Mouse (Mus musculus): ENCODE results near the gene Atr. TPM values are rescaled to one million over a fixed set of nuclear protein-coding genes. Genes with fewer than 3 reads are reported as not detected.

Atr gene
- polyA plus RNA-seq, 1 experiment from 2014 or later = 9.0 TPM

DNA sequence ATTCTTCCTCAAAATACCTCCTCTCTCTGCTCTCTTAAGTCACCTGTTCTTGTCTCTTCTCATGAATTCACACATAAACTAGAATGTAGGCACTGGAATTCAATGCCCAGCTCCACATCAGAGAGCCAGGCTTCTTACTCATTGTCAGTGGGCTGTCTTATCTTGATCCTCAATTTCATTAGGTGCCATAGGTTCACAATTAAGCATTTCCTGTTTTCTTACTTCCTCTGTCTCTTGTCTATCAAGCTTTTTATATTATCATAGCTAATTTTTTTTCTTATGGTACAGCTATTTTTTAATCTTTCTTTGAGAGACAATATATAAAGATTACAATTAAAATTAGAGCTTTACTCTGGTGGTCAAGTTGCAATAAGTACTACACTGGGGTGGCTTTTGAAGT is 103.7 kb downstream of the Atr start:
- H3K27me3 ChIP-seq = no peaks in the 10 kb centered on the region
- in situ Hi-C loops (cut with MboI; ENCODE audit: low pct_unique_long_range_greater_than_20kb) = no loop called here
- DNase-seq (ENCODE audit: low read depth, low spot score) (no peak), ATAC-seq (no peak)
- no peak for TF ChIP-seq CTCF (IDR thresholded peaks at IDR 0.05)
- POLR2A ChIA-PET = no interaction called here
- CTCF ChIA-PET = interaction anchor here (1.3 kb wide), 1 partner anchor 15 kb away, joined by 4 read pairs; no protein-coding TSS in a partner anchor

DNA sequence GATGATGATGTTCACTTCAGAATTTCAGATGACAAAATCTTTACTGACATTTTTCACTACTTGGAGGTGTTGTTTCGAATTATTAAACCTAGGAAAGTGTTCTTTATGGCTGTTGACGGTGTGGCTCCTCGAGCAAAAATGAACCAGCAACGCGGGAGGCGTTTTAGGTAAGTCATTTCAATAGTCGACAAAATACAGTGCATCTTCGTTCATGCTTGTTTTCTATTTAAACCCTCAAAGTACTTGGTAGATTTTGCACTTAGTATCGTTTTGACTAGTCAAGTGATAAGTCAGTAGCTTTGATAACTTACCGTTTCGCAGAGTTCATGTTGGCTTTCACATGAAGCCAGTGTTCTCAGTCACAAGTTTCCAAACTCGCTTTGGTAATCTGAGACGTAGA is 106.6 kb downstream of the Atr start:
- DNase-seq (ENCODE audit: low read depth, low spot score) (no peak), ATAC-seq (no peak)
- ChIA-PET POLR2A (no interaction called here), CTCF (no interaction called here)
- in situ Hi-C loops (cut with MboI; ENCODE audit: low pct_unique_long_range_greater_than_20kb) = no loop called here
- H3K27me3 ChIP-seq = no peaks in the 10 kb centered on the region
- no peak for TF ChIP-seq CTCF (IDR thresholded peaks at IDR 0.05)

DNA sequence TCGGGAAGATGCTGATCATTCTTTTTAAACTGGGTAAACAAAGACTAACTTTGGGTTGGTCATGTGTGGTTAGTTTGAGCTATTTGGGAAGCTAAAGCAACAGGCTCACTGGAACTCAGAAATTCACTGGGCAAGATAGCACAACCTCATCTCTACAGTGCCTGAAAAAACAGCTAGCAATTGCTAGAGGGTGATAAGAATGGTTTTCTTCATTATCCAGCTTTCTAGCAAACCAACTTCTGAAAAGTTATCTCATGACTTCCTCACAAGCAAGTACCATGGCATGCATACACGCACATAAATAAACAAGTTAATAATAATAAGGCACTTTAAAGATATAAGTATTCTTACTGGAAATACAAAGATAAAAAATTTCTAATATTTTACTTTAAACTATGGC is 120.9 kb downstream of the Atr start:
- TF ChIP-seq CTCF (IDR thresholded peaks at IDR 0.05) = no peak
- no peaks in the 10 kb centered on the region for H3K27me3 ChIP-seq
- in situ Hi-C loops (cut with MboI; ENCODE audit: low pct_unique_long_range_greater_than_20kb) = no loop called here
- CTCF ChIA-PET = interaction anchor here (1.3 kb wide), 1 partner anchor 14 kb away, joined by 5 read pairs; no protein-coding TSS in a partner anchor
- POLR2A ChIA-PET = no interaction called here
- no peak for ATAC-seq
- DNase-seq (ENCODE audit: low read depth, low spot score) = no peak

DNA sequence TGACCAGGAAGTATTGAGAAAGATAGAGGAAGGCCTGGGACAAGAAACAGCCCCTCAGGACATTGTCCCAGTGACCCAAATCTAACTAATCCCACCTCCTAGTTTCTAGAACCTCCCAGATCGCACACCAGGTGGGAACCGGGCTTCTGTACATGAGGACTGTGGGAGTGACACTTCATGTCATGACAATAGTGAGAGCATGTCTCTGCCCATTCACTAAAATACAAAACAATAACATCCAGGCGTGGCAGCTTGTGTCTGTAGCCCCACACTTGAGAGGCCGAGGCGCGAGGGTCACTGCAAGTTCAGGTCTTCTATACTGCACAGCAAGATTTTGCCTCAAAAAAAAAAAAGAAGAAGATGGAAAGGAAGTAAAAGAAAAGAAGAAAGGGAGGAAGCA is 122.5 kb downstream of the Atr start:
- DNase-seq (ENCODE audit: low read depth, low spot score) (no peak), ATAC-seq (no peak)
- no peaks in the 10 kb centered on the region for H3K27me3 ChIP-seq
- in situ Hi-C loops (cut with MboI; ENCODE audit: low pct_unique_long_range_greater_than_20kb) = no loop called here
- CTCF ChIA-PET = interaction anchor here (1.2 kb wide), 1 partner anchor 19 kb away, joined by 3 read pairs; no protein-coding TSS in a partner anchor
- no peak for TF ChIP-seq CTCF (IDR thresholded peaks at IDR 0.05)
- POLR2A ChIA-PET = no interaction called here

- ATAC-seq (no peak), DNase-seq (ENCODE audit: low read depth, low spot score) (no peak)
- in situ Hi-C loops (cut with MboI; ENCODE audit: low pct_unique_long_range_greater_than_20kb) = no loop called here
- ChIA-PET POLR2A (interaction anchor here (1.2 kb wide), 1 partner anchor 24 kb away, joined by 4 read pairs; no protein-coding TSS in a partner anchor), CTCF (interaction anchor here (1.1 to 2.3 kb wide), 3 partner anchors 14 to 37 kb away, joined by 4 to 9 read pairs (median 5); no protein-coding TSS in a partner anchor)
- TF ChIP-seq CTCF (IDR thresholded peaks at IDR 0.05) = peak; percentile 57
- no peaks in the 10 kb centered on the region for H3K27me3 ChIP-seq
These were observed 134.9 kb downstream of the Atr start for GRCm38 (mm10) chr9:95992255-95992654.

Other genes starting within 250 kb of the Atr start
- 6.0 TPM for gene Pcolce2, start 220.0 kb upstream of the Atr start, polyA plus RNA-seq (2021)
- 7.0 TPM for gene Trpc1, start 107.2 kb upstream of the Atr start, polyA plus RNA-seq (2021)
- gene Pls1, start 12.3 kb upstream of the Atr start, polyA plus RNA-seq (2021) = 0.74 TPM
- gene Xrn1, start 97.2 kb downstream of the Atr start, polyA plus RNA-seq (2021) = 15.3 TPM

Measured in Patski (cell line).